Mouse (Mus musculus): ENCODE measurements around the gene Slpi. TPM values are rescaled to one million over a fixed set of nuclear protein-coding genes. Genes with fewer than 3 reads are reported as not detected.

Slpi gene
- total RNA-seq (2021), result 1 to 10 TPM in 1 of 2 experiments, not detected in 1; 1.8 TPM
- long read RNA-seq, experiment 1, result 0 reads
- long read RNA-seq, experiment 2, result 0 reads

DNA sequence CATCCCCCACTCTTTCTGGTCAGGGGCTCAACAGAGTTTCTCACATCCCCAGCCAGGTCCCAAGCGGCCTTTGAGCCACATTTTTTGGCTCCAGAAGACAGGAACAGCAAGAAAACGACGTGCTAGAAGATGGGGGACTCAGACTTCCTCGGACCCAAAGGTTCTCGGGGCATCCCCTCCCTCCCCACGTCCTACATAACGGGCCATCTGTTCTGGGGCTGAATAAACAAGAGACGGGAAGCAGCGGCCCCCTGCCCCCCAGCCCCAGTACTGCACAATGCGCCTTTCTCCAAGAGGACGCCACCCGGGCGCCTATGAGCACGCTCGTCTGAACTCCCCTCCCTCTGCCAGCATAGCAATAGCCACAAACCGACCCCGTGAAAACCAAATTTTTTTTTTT lies at the start of gene Slpi:
Gene Slpi (minus strand): TSS at position 76 of the 400 bp plus-strand sequence.
- TF ChIP-seq CTCF (conservative IDR thresholded peaks at IDR 0.05), result no peak
- DNase-seq (ENCODE audit: low spot score in 2 of 2), result peak in 1 of 2 experiments; percentile 55
- Histone ChIP-seq H3K4me3 (peak within 1 kb of the TSS; percentile 65), H3K27ac (peak within 1 kb of the TSS; percentile 86)

- peak overlapping the region; percentile 81 for H3K27ac ChIP-seq
- no peak for TF ChIP-seq CTCF (conservative IDR thresholded peaks at IDR 0.05)
- no peak for DNase-seq (ENCODE audit: low spot score in 2 of 2)
- H3K4me3 ChIP-seq, result peak overlapping the region; percentile 20; the same call in 1 of the 2 replicates
Measured at GRCm38 (mm10) chr2:164438257-164438656, 49.4 kb upstream of the Slpi start.

GRCm38 (mm10) chr2:164437710-164438109 lies 48.8 kb upstream of the Slpi start:
- no peak for DNase-seq (ENCODE audit: low spot score in 2 of 2)
- Histone ChIP-seq H3K4me3 (peak overlapping the region; percentile 17; the same call in 1 of the 2 replicates), H3K27ac (peak overlapping the region; percentile 89)
- no peak for TF ChIP-seq CTCF (conservative IDR thresholded peaks at IDR 0.05)

GRCm38 (mm10) chr2:164436961-164437360 lies 48.1 kb upstream of the Slpi start:
- no peak for DNase-seq (ENCODE audit: low spot score in 2 of 2)
- peak overlapping the region; percentile 89 for H3K27ac ChIP-seq
- H3K4me3 ChIP-seq, result peak overlapping the region; percentile 12; the same call in 1 of the 2 replicates
- no peak for TF ChIP-seq CTCF (conservative IDR thresholded peaks at IDR 0.05)

DNA sequence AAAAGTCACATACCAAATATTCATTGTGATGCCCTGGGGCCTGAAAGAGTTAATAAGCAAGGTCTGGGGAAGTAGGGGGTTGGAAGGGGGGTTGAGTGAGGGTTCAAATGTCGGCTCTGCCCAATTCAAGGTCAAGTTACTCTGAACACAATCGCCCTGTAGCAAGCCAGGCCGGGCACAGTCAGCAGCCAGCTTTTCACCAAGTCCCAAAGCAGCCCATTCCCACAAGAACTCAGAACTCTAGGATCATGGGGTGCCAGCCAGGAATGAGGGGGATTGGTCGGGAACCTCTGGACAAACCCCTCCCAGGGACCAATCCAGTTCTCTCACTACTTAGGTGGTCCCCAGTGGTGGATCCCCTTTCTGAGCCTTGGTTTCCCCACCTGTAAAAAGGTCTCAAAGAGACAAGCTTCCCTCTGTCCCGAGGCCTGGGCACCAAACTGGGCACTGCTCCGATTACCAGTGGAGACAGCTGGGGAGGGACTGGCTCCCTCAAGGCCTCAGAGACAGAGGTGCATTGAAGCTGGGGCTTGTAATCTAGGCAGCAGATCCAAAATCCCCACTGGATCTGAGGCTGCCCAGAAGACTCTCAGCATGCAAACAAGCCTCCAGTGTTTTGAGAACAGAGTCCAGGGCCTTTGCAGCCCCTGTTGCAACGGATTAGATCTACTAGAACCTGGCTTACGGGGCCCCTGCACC lies 47.5 kb upstream of the Slpi start:
- Histone ChIP-seq H3K4me3 (peak overlapping the region; percentile 12; the same call in 1 of the 2 replicates), H3K27ac (peak overlapping the region; percentile 89)
- DNase-seq (ENCODE audit: low spot score in 2 of 2), result peak; percentile 37 to 58
- no peak for TF ChIP-seq CTCF (conservative IDR thresholded peaks at IDR 0.05)

GRCm38 (mm10) chr2:164435216-164436090 lies 46.6 kb upstream of the Slpi start:
- Histone ChIP-seq H3K4me3 (no peak overlapping the region; the same call in 1 of the 2 replicates), H3K27ac (peak overlapping the region; percentile 89)
- no peak for DNase-seq (ENCODE audit: low spot score in 2 of 2)
- TF ChIP-seq CTCF (conservative IDR thresholded peaks at IDR 0.05), result no peak

DNA sequence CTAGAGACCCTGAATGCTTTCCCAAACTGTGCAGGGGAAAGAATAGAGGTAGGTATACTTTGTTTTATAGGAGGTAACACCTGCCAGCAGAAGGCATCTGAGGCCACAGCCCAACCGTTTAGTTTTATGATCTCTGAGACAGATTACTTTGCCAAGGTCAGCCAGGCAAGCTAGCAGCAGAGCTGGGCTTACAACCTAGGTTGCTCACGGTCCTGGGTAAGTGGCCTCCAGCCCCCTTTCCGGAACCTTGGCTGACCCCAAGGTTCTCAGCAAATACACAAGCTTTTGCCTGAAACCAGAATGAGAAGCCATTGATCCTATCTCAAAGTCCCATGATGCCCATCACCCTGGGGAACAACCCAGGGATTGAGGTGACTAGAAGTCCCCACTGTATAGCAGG lies 45.8 kb upstream of the Slpi start:
- H3K27ac ChIP-seq, result peak overlapping the region; percentile 89
- no peak for TF ChIP-seq CTCF (conservative IDR thresholded peaks at IDR 0.05)
- H3K4me3 ChIP-seq, result no peak overlapping the region
- DNase-seq (ENCODE audit: low spot score in 2 of 2), result no peak

DNA sequence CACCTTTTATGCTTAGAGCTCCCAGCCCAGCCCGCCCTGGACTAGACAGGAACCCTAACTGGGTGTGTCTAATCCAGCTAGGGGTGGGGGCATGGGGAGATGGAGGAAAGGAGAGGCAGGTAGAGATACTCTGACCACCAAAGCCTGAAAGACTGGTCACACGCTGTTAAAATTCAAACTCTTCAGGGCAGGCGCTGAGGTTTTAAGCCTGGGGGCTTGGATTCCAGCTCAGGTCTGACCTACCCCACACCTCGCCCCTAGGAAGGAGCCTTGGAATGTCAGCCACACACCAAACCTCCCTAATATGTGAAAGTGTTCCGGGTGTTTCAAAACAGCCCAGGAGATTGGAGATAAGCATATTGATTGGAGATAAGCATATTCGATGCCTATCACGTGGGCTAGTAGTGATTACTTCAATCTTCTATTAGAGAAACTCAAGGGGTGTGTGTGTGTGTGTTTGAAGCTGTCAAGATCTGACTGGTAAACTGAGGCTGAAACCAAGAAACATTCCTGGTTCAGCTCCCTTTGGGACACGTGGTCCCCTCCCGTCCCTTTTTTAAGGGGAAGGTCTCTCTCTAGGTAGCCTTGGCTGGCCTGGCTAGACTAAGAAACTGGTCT lies 44.5 kb upstream of the Slpi start:
- no peak for DNase-seq (ENCODE audit: low spot score in 2 of 2)

DNA sequence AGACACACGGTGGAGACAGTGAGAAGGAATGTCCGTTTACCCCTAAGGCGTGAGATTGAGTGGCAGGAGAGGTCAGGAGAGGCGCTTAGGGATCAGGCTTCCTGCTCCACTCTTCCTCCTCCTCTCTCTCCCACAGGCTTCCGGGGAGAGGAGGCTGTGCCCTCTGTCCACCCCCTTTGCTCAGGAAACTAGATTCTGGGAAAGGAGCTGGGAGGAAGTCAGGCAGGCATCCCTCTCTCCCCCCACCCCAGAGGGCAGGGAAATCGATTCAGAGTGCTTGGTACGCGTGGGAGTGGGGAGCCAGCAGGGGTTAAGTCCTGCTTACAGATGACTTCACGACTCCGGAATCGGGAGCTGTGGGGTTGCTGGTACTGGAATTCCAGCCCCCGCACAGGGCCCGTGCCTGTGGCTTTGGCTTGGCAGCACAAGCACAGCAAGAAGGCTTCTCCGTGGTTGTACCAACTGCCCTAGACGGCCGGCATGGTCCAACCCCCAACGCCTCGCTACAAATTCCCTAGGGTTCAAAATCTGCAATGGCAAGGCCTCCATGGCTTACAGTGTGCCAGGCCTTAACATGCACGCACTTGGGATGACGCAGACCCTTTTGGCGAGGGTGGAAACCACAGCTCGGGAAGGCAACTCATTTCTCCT lies 43.8 kb upstream of the Slpi start:
- no peak overlapping the region; the same call in 1 of the 2 replicates for H3K4me3 ChIP-seq
- H3K27ac ChIP-seq, result peak overlapping the region; percentile 89
- DNase-seq (ENCODE audit: low spot score in 2 of 2), result no peak
- TF ChIP-seq CTCF (conservative IDR thresholded peaks at IDR 0.05), result no peak

More for the DNA sequence above, 44.5 kb upstream of the Slpi start:
- no peak overlapping the region; the same call in 1 of the 2 replicates for H3K4me3 ChIP-seq
- peak overlapping the region; percentile 89; the same call in 1 of the 2 replicates for H3K27ac ChIP-seq
- no peak for TF ChIP-seq CTCF (conservative IDR thresholded peaks at IDR 0.05)

- no peak for TF ChIP-seq CTCF (conservative IDR thresholded peaks at IDR 0.05)
- DNase-seq (ENCODE audit: low spot score in 2 of 2), result no peak
- Histone ChIP-seq H3K27ac (peak overlapping the region; percentile 89), H3K4me3 (no peak overlapping the region; the same call in 1 of the 2 replicates)
Measured at GRCm38 (mm10) chr2:164431676-164432465, 43.0 kb upstream of the Slpi start.

- Histone ChIP-seq H3K27ac (peak overlapping the region; percentile 36; the same call in 1 of the 2 replicates), H3K4me3 (no peak overlapping the region)
- no peak for DNase-seq (ENCODE audit: low spot score in 2 of 2)
- TF ChIP-seq CTCF (conservative IDR thresholded peaks at IDR 0.05), result peak; percentile 41
Measured at GRCm38 (mm10) chr2:164430697-164431096, 41.8 kb upstream of the Slpi start.
